Mouse (Mus musculus): ENCODE measurements at regions not wholly inside any gene's neighbourhood (a gene's known extent, or its start where the extent isn't known, plus 50 kb on each side); places are given as distances from the start of the nearest gene placed in this dataset.

- TF ChIP-seq POLR2A (IDR thresholded peaks at IDR 0.05; ENCODE audit: low read depth, low read length) = no peak
- no peak for TF ChIP-seq CTCF (conservative IDR thresholded peaks at IDR 0.05; ENCODE audit: insufficient read depth, insufficient read length, low read depth, low read length)
These were observed 312.0 kb upstream of the Gm15217 start for GRCm38 (mm10) chr14:46067102-46067801.

Data from kidney, adult 2 months (tissue).